Mouse (Mus musculus) kidney, adult 18-20 months (tissue): ENCODE results near the gene Prr12.

Source experiments
- DNase-seq: peaks from one replicate; pipeline ENCODE4 v3.0.0; 2021

Prr12 gene

DNA sequence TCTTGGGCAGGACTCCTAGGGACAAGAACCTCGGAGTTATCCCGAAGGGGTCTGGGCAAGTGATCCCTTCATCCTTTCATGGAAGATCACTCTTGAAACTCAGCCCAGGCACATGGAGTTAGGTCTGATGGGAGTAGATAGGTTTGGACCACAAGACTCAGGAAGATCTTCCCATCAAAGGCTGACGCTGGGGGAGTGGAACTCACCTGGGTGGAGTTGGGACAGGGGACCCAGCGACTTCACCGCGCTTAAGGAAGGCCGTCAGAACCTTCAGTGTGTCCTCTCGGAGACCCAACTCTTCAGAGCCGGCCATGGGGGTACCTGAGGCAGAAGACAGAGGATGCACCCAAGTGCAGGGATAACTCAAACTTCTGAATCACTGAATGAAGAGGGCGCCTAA, 56.0 kb downstream of the Prr12 start:
- DNase-seq: no peak

DNA sequence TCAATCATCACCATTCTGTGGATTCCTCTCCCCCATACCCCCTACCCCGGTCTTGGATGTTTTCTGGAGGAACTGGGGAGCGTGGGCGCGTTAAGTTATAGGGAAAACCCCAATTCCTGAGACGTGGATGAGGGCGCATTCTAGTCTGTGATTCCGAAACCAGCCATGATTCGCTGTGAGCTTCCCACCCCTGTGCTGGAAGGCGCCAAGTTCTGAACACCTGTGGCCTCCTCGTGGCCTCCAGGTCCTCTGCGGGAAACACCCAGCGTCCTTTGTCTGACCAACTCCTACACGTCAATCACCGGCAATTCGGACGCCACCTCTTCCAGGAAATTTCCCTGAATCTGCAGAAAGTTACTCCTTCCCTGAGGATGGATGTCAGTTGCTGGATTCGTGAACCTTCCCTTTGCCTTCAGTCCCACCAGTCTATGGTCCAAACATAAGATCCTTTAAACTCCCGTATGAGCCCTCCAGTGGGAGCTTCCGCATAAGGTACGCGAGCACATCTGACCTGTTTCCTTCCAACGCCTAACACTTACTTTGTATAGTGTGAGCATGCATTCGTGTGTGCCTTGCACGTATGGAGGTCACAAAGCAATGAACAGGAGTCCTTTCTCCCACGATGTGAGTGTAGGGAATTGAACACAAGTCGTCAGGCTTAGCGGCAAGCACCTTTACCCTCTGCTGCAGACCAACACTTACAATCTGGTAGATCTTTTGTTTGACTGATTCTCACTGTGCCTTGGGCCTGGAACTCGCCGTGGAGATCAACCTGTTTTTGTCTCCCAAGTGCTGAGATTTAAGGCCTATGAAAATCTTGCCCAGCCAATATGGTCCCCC, 65.6 kb downstream of the Prr12 start:
- no peak for DNase-seq

- peak; percentile 99 for DNase-seq
Measured at GRCm38 (mm10) chr7:44986192-44986878, 66.3 kb downstream of the Prr12 start, which contains the start of gene Prmt1. Gene Prmt1, minus strand, starts transcription at chr7:44986568.

GRCm38 (mm10) chr7:44985595-44986191, 67.0 kb downstream of the Prr12 start:
- DNase-seq: peak; percentile 51

- DNase-seq: no peak
Measured at GRCm38 (mm10) chr7:44984833-44985164, 67.9 kb downstream of the Prr12 start.

DNA sequence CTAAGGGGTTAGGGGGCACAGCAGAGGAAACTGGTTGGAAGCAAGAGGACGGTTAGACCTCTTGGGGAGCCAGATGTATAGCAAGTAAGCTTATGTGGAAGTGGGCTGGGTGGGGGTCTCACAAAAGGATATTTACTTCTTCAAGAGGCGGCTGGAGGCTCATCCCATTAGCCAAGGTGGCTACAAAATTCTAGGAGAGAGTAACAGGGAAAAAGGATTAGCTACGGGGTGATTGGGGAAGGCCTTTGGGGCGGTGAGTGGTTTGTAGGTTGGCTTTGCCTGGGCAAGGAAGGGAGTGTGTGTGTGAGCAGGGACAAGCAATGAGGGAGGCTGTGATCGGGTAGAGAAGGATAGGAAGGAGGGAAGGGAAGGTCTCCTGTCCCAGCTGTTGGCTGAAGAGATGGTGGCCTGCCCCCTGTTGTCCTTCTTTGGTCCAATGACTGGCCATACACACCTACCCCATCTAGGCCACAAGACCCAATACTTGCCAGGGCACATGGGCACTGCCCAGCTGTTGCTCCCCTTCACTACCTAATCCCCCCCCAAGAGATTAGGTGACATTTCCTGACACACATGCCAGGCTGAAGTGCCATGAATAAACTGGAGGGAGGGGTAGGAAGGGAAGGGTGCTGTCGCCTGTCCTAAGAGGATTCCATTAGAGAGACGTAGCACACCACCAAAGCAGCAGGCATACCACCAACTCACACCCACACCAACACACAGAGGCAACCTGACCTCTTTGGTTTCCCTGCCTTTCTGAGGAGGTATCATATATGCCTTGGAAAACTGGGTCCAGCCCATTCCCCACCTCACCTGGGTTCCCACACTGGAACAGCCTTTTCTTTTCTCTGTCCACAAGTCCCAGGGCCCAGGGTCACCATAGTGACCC, 68.5 kb downstream of the Prr12 start:
- no peak for DNase-seq

DNA sequence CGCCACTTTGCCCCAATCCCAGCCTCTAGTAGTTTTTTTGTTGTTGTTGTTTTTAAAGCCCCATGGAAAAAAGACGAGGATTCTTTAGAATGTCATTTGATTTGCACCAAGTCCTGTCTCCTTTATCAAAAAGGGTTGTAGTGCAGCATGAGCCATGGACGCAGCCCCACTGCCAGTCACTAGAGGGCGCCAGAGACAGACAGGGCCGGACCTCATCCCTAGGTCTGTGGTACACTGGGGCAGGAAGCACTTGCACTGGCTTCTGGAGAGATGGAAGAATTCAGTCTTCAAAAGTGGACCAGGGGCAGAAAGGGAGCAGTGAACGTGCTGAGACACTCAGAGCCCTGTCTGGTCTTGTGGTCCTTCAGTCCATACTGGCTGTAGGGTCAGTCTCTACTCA, 69.6 kb downstream of the Prr12 start:
- DNase-seq: peak; percentile 91

DNA sequence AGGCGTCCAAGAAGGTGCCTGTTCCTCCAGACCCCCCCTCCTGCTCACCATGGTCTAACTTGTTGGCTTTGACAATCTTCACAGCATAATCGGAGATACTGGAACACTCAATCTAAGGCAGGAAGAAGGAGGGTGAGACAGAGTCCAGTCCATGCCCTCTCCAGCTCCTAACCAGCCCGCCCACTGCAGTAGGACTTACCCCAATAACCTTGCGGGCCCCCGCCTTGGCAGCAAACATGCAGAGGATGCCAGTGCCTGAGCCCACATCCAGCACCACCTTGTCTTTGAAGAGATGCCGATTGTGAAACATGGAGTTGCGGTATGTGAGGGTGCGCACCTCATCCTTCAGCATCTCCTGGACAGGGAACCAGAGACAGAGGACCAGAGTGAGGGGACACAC, 71.1 kb downstream of the Prr12 start:
- DNase-seq: no peak

- DNase-seq: no peak
Measured at GRCm38 (mm10) chr7:44978300-44978699, 74.4 kb downstream of the Prr12 start.
